Mouse (Mus musculus) heart, embryonic 12.5 days (tissue): ENCODE results near the gene Arhgef17. TPM values are rescaled to one million over a fixed set of nuclear protein-coding genes. Genes with fewer than 3 reads are reported as not detected.

Source experiments
- ATAC-seq: fragments of 200-750 bp; cut with Nextera tagmentation; 2 replicates; pipeline ENCODE4 v1.8.0; 2017; ENCODE audit warnings: moderate TSS enrichment, moderate library complexity; ENCODE audit not compliant: insufficient number of reproducible peaks, low FRiP score
- H3K27ac ChIP-seq: fragments of 300-500 bp; sonication (generic); 2 replicates; pipeline ENCODE4 v1.5.1; 2016; ENCODE audit warnings: mild to moderate bottlenecking, moderate library complexity; ENCODE audit not compliant: poor library complexity, severe bottlenecking
- H3K27me3 ChIP-seq: fragments of 300-500 bp; sonication (generic); replicated peaks from 2 replicates; pipeline ENCODE4 v1.6.1; 2016; ENCODE audit warnings: mild to moderate bottlenecking, moderate library complexity
- H3K36me3 ChIP-seq: fragments of 300-500 bp; sonication (generic); 2 replicates; pipeline ENCODE4 v1.6.1; 2016; ENCODE audit warnings: mild to moderate bottlenecking, moderate library complexity
- H3K4me1 ChIP-seq: fragments of 300-500 bp; sonication (generic); replicated peaks from 2 replicates; pipeline ENCODE4 v1.6.1; 2016; ENCODE audit warnings: mild to moderate bottlenecking
- H3K4me2 ChIP-seq: fragments of 300-500 bp; sonication (generic); 2 replicates; pipeline ENCODE4 v1.6.1; 2016; ENCODE audit warnings: mild to moderate bottlenecking, moderate library complexity
- H3K4me3 ChIP-seq: fragments of 300-500 bp; sonication (generic); 2 replicates; pipeline ENCODE4 v1.5.1; 2016; ENCODE audit warnings: mild to moderate bottlenecking
- H3K9ac ChIP-seq: fragments of 300-500 bp; sonication (generic); 2 replicates; pipeline ENCODE4 v1.6.1; 2016; ENCODE audit warnings: mild to moderate bottlenecking, moderate library complexity
- H3K9me3 ChIP-seq: fragments of 300-500 bp; sonication (generic); replicated peaks from 2 replicates; pipeline ENCODE4 v1.6.1; 2016; ENCODE audit warnings: mild to moderate bottlenecking, moderate library complexity
- WGBS: fragments of 180-500 bp; shearing (Covaris S2); methylation state at CpG from one replicate; pipeline ENCODE4 v1.1.7; 2016; 5-methylcytosine and 5-hydroxymethylcytosine counted together
- polyA plus RNA-seq: library from polyadenylated mRNA; unstranded; fragments of >200 nt; fragmentation: Nextera tagmentation; extraction: Ambion mirVana; gene quantifications from 2 replicates; pipeline ENCODE4 v1.2.1, GENCODE M21; 2016

Gene Arhgef17
- polyA plus RNA-seq, 1 experiment from 2014 or later, result 8.7 TPM

GRCm38 (mm10) chr7:100963381-100963780, 31.5 kb upstream of the Arhgef17 start:
- Histone ChIP-seq H3K36me3 (no peaks in the 10 kb centered on the region), H3K4me1 (peaks cover 8% of the 10 kb centered on the region), H3K9ac (no peak overlapping the region), H3K4me3 (no peak overlapping the region), H3K4me2 (no peak overlapping the region), H3K9me3 (no peaks in the 10 kb centered on the region), H3K27me3 (peaks cover 10% of the 10 kb centered on the region), H3K27ac (no peak overlapping the region)
- WGBS, result 69% methylated on average over 8 of the region's 8 CpGs
- no peak for ATAC-seq

- 60% methylated on average over 7 of the region's 7 CpGs for WGBS
- H3K27ac ChIP-seq, result no peak overlapping the region
Observed at GRCm38 (mm10) chr7:100961146-100961545, 29.2 kb upstream of the Arhgef17 start.

GRCm38 (mm10) chr7:100960462-100960861, 28.6 kb upstream of the Arhgef17 start:
- H3K27me3 ChIP-seq, result peaks cover 5% of the 10 kb centered on the region; the same call in 1 of the 2 replicates
- WGBS, result 78% methylated on average over 2 of the region's 2 CpGs
- no peak overlapping the region for H3K4me3 ChIP-seq
- H3K4me2 ChIP-seq, result no peak overlapping the region
- ATAC-seq, result no peak
- no peaks in the 10 kb centered on the region for H3K4me1 ChIP-seq
- no peak overlapping the region for H3K9ac ChIP-seq
- no peaks in the 10 kb centered on the region for H3K9me3 ChIP-seq
- H3K36me3 ChIP-seq, result no peaks in the 10 kb centered on the region
- H3K27ac ChIP-seq, result no peak overlapping the region

More at GRCm38 (mm10) chr7:100961146-100961545, 29.2 kb upstream of the Arhgef17 start:
- no peak for ATAC-seq
- Histone ChIP-seq H3K36me3 (no peaks in the 10 kb centered on the region), H3K4me1 (peaks cover 5% of the 10 kb centered on the region), H3K9me3 (no peaks in the 10 kb centered on the region), H3K27me3 (peaks cover 5% of the 10 kb centered on the region; the same call in 1 of the 2 replicates), H3K4me3 (no peak overlapping the region), H3K9ac (no peak overlapping the region), H3K4me2 (no peak overlapping the region)

GRCm38 (mm10) chr7:100958426-100958825, 26.5 kb upstream of the Arhgef17 start:
- Histone ChIP-seq H3K9ac (no peak overlapping the region), H3K4me1 (peaks cover 3% of the 10 kb centered on the region), H3K9me3 (no peaks in the 10 kb centered on the region), H3K4me3 (no peak overlapping the region), H3K4me2 (no peak overlapping the region), H3K27ac (no peak overlapping the region), H3K36me3 (no peaks in the 10 kb centered on the region), H3K27me3 (peaks cover 5% of the 10 kb centered on the region; the same call in 1 of the 2 replicates)
- 97% methylated on average over 2 of the region's 2 CpGs for WGBS
- ATAC-seq, result no peak

- Histone ChIP-seq H3K36me3 (no peaks in the 10 kb centered on the region), H3K9ac (no peak overlapping the region), H3K4me3 (no peak overlapping the region), H3K27ac (peak overlapping the region; percentile 71), H3K27me3 (peaks cover 15% of the 10 kb centered on the region), H3K4me1 (peaks cover 35% of the 10 kb centered on the region), H3K9me3 (no peaks in the 10 kb centered on the region), H3K4me2 (no peak overlapping the region)
- 44% methylated on average over 7 of the region's 7 CpGs for WGBS
- no peak for ATAC-seq
Observed at GRCm38 (mm10) chr7:100952686-100953085, 20.8 kb upstream of the Arhgef17 start.

GRCm38 (mm10) chr7:100951903-100952302, 20.0 kb upstream of the Arhgef17 start:
- Histone ChIP-seq H3K4me1 (peaks cover 35% of the 10 kb centered on the region), H3K4me2 (no peak overlapping the region), H3K36me3 (no peaks in the 10 kb centered on the region), H3K9ac (no peak overlapping the region), H3K27me3 (peaks cover 18% of the 10 kb centered on the region), H3K4me3 (no peak overlapping the region), H3K9me3 (no peaks in the 10 kb centered on the region), H3K27ac (no peak overlapping the region)
- 53% methylated on average over 2 of the region's 2 CpGs for WGBS
- no peak for ATAC-seq

GRCm38 (mm10) chr7:100950481-100951010, 18.6 kb upstream of the Arhgef17 start:
- Histone ChIP-seq H3K9me3 (no peaks in the 10 kb centered on the region), H3K9ac (no peak overlapping the region), H3K36me3 (no peaks in the 10 kb centered on the region), H3K27me3 (peaks cover 20% of the 10 kb centered on the region), H3K4me1 (peaks cover 35% of the 10 kb centered on the region), H3K4me2 (no peak overlapping the region), H3K27ac (peak overlapping the region; percentile 38; the same call in 1 of the 2 replicates), H3K4me3 (no peak overlapping the region)
- 0 out of 2 replicates have a peak, but pooled peaks have one; percentile 39 for ATAC-seq
- 38% methylated on average over 12 of the region's 12 CpGs for WGBS

GRCm38 (mm10) chr7:100950031-100950430, 18.1 kb upstream of the Arhgef17 start:
- Histone ChIP-seq H3K4me3 (no peak overlapping the region), H3K27ac (peak overlapping the region; percentile 38; the same call in 1 of the 2 replicates), H3K9ac (no peak overlapping the region), H3K27me3 (peaks cover 20% of the 10 kb centered on the region), H3K4me1 (peaks cover 35% of the 10 kb centered on the region), H3K9me3 (no peaks in the 10 kb centered on the region), H3K4me2 (no peak overlapping the region), H3K36me3 (no peaks in the 10 kb centered on the region)
- whole genome bisulfite sequencing, result 59% methylated on average over 5 of the region's 5 CpGs
- ATAC-seq, result no peak

GRCm38 (mm10) chr7:100944738-100945137, 12.8 kb upstream of the Arhgef17 start:
- Histone ChIP-seq H3K4me3 (no peak overlapping the region), H3K36me3 (no peaks in the 10 kb centered on the region), H3K4me2 (no peak overlapping the region), H3K4me1 (peaks cover 18% of the 10 kb centered on the region), H3K9me3 (no peaks in the 10 kb centered on the region), H3K27ac (no peak overlapping the region), H3K9ac (no peak overlapping the region), H3K27me3 (peaks cover 28% of the 10 kb centered on the region)
- 83% methylated on average over 5 of the region's 5 CpGs for WGBS
- no peak for ATAC-seq

GRCm38 (mm10) chr7:100944306-100944705, 12.4 kb upstream of the Arhgef17 start:
- peaks cover 24% of the 10 kb centered on the region for H3K27me3 ChIP-seq
- no peak overlapping the region for H3K4me2 ChIP-seq
- no peaks in the 10 kb centered on the region for H3K9me3 ChIP-seq
- no peak overlapping the region for H3K27ac ChIP-seq
- no peak for ATAC-seq
- H3K36me3 ChIP-seq, result no peaks in the 10 kb centered on the region
- no peak overlapping the region for H3K9ac ChIP-seq
- WGBS, result 64% methylated on average over 2 of the region's 2 CpGs
- H3K4me3 ChIP-seq, result no peak overlapping the region
- peaks cover 15% of the 10 kb centered on the region for H3K4me1 ChIP-seq

GRCm38 (mm10) chr7:100942789-100943615, 11.1 kb upstream of the Arhgef17 start:
- Histone ChIP-seq H3K27me3 (peaks cover 23% of the 10 kb centered on the region), H3K9ac (no peak overlapping the region), H3K27ac (no peak overlapping the region), H3K4me3 (no peak overlapping the region), H3K36me3 (no peaks in the 10 kb centered on the region), H3K9me3 (no peaks in the 10 kb centered on the region), H3K4me1 (peaks cover 9% of the 10 kb centered on the region), H3K4me2 (no peak overlapping the region)
- 46% methylated on average over 12 of the region's 12 CpGs for WGBS
- peak; percentile 10; the same call in 1 of the 2 replicates for ATAC-seq
